Mouse (Mus musculus) hindbrain, embryonic 12.5 days (tissue): Measurements from ENCODE around the gene Gab2. TPM values are rescaled to one million over a fixed set of nuclear protein-coding genes. Genes with fewer than 3 reads are reported as not detected.
A peak's percentile ranks its signal among the peaks of the same experiment; 100 is the strongest.
"Not testable (repeated sequence)": the region's sequence is repeated elsewhere in the genome, so short reads cannot be mapped to it uniquely, and the experiment has no call there.

Experiments used
- ATAC-seq: fragments of 200-750 bp; cut with Nextera tagmentation; 2 replicates; pipeline ENCODE4 v1.8.0; 2017; ENCODE audit warnings: moderate TSS enrichment; ENCODE audit not compliant: low FRiP score
- H3K27ac ChIP-seq: fragments of 300-500 bp; sonication (generic); 2 replicates; pipeline ENCODE4 v1.5.1; 2016; ENCODE audit warnings: mild to moderate bottlenecking
- H3K27me3 ChIP-seq: fragments of 300-500 bp; sonication (generic); 2 replicates; pipeline ENCODE4 v1.6.1; 2016; ENCODE audit warnings: mild to moderate bottlenecking
- H3K36me3 ChIP-seq: fragments of 300-500 bp; sonication (generic); 2 replicates; pipeline ENCODE4 v1.6.1; 2016; ENCODE audit warnings: mild to moderate bottlenecking
- H3K4me1 ChIP-seq: fragments of 300-500 bp; sonication (generic); 2 replicates; pipeline ENCODE4 v1.6.1; 2016
- H3K4me2 ChIP-seq: fragments of 300-500 bp; sonication (generic); replicated peaks from 2 replicates; pipeline ENCODE4 v1.6.1; 2016; ENCODE audit warnings: mild to moderate bottlenecking
- H3K4me3 ChIP-seq: fragments of 300-500 bp; sonication (generic); 2 replicates; pipeline ENCODE4 v1.5.1; 2016; ENCODE audit warnings: mild to moderate bottlenecking
- H3K9ac ChIP-seq: fragments of 300-500 bp; sonication (generic); 2 replicates; pipeline ENCODE4 v1.6.1; 2016; ENCODE audit warnings: mild to moderate bottlenecking, moderate library complexity
- H3K9me3 ChIP-seq: fragments of 300-500 bp; sonication (generic); replicated peaks from 2 replicates; pipeline ENCODE4 v1.6.1; 2016; ENCODE audit warnings: mild to moderate bottlenecking
- WGBS: fragments of 180-500 bp; shearing (Covaris S2); methylation state at CpG from one replicate; pipeline ENCODE4 v1.1.7; 2016; 5-methylcytosine and 5-hydroxymethylcytosine counted together
- polyA plus RNA-seq: library from polyadenylated mRNA; unstranded; fragments of >200 nt; fragmentation: Nextera tagmentation; extraction: Ambion mirVana; gene quantifications from 2 replicates; pipeline ENCODE4 v1.2.1, GENCODE M21; 2016

Gab2 gene
- polyA plus RNA-seq, 1 experiment from 2014 or later = 16.1 TPM

DNA sequence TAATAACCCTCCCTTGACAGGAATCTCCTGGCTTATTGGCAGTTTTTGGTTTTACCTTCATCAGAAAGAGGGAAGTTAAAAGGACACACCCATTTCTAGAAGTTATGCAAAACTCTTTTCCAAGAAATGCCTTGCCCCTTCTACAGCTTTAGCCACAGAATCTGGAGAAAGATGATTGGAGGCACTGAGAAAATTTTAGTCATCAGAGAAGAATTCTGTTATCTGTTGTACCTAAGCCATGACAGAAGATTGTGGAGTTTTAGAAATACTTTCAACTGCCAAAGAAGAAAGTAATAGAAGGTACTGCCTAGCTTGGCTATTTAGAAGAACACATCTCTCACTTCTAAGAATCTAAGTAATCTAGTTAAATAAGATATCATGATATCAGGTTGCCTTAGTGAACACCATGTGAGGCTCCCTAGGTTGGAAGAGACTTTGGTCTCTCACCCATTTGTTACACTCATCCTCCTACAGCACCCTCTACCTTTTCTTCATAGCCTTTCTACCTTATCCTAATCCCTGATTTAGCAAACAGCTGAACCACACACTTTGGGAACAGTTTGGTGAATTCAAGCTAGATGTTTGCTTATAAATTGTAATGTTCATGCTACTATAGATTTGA is 128.8 kb downstream of the Gab2 start:
- no peaks in the 10 kb centered on the region for H3K4me1 ChIP-seq
- no peak for ATAC-seq
- no peak overlapping the region for H3K4me3 ChIP-seq
- no peak overlapping the region for H3K4me2 ChIP-seq
- no peak overlapping the region for H3K9ac ChIP-seq
- H3K27me3 ChIP-seq = no peaks in the 10 kb centered on the region
- H3K27ac ChIP-seq = no peak overlapping the region
- no peaks in the 10 kb centered on the region for H3K36me3 ChIP-seq
- no peaks in the 10 kb centered on the region for H3K9me3 ChIP-seq

DNA sequence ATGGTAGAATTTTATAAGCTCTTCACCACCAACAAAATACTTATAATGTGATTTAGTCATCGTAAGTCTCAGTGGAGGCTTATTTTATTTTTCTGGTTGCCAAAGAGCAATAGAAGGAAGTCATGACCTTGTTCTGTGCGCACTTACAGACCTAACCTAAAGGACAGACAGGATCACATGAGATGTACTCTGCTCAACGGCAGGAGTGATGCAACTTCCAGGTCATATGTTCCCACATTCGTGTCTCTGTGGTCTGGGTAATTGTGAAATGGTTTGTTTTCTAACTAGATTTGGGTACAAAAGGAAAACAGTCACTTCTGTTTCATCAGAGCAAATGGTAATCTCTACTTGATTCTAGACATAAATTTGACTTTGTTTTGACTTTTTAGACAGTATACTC is 129.7 kb downstream of the Gab2 start:
- no peaks in the 10 kb centered on the region for H3K27me3 ChIP-seq
- 90% methylated on average over 4 of the region's 4 CpGs for WGBS
- no peak overlapping the region for H3K27ac ChIP-seq
- ATAC-seq = no peak
- no peaks in the 10 kb centered on the region for H3K4me1 ChIP-seq
- no peak overlapping the region for H3K4me3 ChIP-seq
- no peak overlapping the region for H3K4me2 ChIP-seq
- no peaks in the 10 kb centered on the region for H3K9me3 ChIP-seq
- no peak overlapping the region for H3K9ac ChIP-seq
- no peaks in the 10 kb centered on the region for H3K36me3 ChIP-seq

DNA sequence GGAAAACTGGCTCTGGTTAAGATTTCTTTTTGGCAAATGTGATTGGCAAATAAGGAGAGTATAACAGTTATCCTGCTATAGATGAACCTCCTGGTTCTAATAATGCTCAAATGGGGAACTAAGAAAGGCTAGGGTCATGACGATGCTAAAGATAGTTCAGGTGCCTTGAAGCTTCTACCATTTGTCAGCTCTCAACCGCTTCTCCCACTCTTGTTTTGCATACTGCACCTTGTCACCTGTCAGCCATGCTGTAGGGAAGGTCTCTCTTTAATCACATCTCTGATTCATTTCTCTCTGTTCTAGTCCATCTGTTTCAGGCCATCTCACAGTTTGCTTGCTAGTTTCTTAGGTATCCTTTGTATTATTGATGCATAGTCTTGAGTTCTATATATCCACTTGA is 142.4 kb downstream of the Gab2 start:
- no peaks in the 10 kb centered on the region for H3K9me3 ChIP-seq
- no peaks in the 10 kb centered on the region for H3K4me1 ChIP-seq
- H3K4me2 ChIP-seq = no peak overlapping the region
- no peak overlapping the region for H3K27ac ChIP-seq
- no peaks in the 10 kb centered on the region for H3K36me3 ChIP-seq
- WGBS = 87% methylated on average over 2 of the region's 2 CpGs
- ATAC-seq = no peak
- no peak overlapping the region for H3K4me3 ChIP-seq
- no peaks in the 10 kb centered on the region for H3K27me3 ChIP-seq
- H3K9ac ChIP-seq = no peak overlapping the region

DNA sequence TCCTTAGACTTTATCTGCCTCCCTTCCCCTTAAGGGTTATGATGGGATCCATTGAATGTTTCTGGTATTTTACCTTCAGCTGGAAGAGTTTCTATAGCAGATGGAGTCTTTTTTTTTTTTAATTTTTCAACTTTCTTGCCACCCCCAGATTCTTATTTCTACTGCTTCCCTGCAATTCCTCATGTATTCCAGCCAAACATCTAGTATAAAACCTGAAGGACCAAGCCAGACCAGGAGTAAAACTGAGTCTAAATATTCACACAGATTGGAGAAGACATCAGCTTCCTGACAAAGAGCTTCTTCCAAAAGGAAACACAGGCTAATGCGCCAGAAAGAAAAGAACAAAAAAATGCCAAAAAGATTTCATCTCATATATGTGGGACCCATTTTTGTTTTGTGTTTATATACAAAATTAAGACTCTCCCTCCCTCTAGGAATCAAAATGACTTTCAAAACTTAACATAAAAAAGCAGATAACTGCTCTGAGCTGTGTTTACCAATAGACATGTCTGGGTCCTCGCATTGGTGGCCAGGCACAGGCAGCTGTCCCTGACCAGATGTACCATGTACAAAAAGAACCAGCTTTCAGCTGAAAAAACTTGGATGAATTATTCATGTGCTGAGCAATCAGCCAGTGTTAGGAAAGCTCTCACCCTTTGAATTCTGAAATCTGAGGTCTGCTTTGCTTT is 164.0 kb downstream of the Gab2 start:
- peak; percentile 61; the same call in 1 of the 2 replicates for ATAC-seq

DNA sequence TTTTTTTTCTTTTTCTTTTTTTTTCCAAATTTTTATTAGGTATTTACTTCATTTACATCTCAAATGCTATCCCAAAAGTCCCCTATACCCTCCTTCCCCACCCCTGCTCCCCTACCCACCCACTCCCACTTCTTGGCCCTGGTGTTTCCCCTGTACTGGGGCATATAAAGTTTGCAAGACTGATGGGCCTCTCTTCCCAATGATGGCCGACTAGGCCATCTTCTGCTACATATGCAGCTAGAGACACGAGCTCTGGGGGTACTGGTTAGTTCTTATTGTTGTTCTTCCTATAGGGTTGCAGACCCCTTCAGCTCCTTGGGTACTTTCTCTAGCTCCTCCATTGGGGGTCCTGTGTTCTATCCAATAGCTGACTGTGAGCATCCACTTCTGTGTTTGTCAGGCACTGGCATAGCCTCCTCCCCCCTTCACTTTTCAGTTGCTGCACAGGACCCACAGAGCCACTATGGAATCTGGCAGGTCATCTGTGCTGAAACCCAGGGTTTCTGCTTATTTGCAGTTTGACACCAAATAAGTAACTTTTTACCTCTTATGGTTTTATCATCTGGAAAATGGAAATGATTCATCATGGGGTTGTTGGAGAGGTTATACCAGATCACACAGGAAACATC is 164.7 kb downstream of the Gab2 start:
- H3K36me3 ChIP-seq, ATAC-seq, H3K9ac ChIP-seq, H3K4me2 ChIP-seq, H3K9me3 ChIP-seq, H3K4me1 ChIP-seq, H3K4me3 ChIP-seq, H3K27me3 ChIP-seq, H3K27ac ChIP-seq: not testable (repeated sequence)
- WGBS = 73% methylated on average over 2 of the region's 2 CpGs

More for the DNA sequence above, 164.0 kb downstream of the Gab2 start:
- no peak overlapping the region for H3K9ac ChIP-seq
- H3K27me3 ChIP-seq = no peaks in the 10 kb centered on the region
- H3K36me3 ChIP-seq = no peaks in the 10 kb centered on the region
- no peak overlapping the region for H3K4me3 ChIP-seq
- H3K9me3 ChIP-seq = no peaks in the 10 kb centered on the region
- no peak overlapping the region for H3K4me2 ChIP-seq
- no peak overlapping the region for H3K27ac ChIP-seq
- no peaks in the 10 kb centered on the region for H3K4me1 ChIP-seq
- 64% methylated on average over 2 of the region's 2 CpGs for WGBS

DNA sequence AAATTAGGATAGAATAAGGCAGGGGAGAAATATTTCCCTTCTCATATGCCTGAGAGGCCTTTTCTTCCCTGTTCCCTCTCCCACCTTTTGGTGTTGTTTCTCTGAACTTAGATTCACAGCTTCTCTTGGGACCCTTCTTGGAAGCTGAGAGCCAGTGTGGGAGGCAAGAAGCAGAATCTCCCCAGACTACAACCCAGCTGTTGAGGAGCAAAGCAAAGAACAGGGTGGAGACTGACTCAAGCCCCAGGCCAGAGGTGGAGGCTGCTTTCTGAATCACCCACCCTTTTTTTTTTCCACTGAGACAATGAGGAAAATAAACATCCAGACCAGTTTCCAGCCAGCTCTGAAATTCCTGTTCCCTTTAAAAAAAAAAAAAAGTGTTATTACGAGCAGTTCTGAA is 166.3 kb downstream of the Gab2 start:
- Histone ChIP-seq H3K4me2 (no peak overlapping the region), H3K9me3 (no peaks in the 10 kb centered on the region), H3K36me3 (no peaks in the 10 kb centered on the region), H3K9ac (no peak overlapping the region), H3K27me3 (no peaks in the 10 kb centered on the region), H3K4me3 (no peak overlapping the region), H3K27ac (no peak overlapping the region), H3K4me1 (no peaks in the 10 kb centered on the region)
- 72% methylated on average over 1 of the region's 1 CpGs for WGBS
- no peak for ATAC-seq

DNA sequence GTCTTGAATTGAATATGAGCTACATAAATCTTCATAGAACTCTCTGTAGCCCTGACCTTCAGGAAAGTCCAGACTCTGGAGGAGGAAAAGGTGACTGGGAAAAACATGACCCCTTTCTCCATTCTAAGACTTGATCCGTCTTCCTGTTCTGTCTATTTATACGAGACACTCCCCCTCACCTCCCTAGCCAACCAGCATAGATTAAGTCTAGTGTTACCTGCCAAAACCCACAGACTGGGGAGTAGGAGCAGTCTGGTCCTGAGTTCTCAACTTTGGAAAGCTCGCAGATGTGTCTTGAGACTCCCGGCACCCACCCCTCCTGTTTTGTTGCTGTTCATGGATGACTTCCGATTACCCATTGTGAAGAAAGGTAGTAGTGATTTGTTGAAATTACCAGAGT is 166.8 kb downstream of the Gab2 start:
- no peaks in the 10 kb centered on the region for H3K36me3 ChIP-seq
- ATAC-seq = no peak

DNA sequence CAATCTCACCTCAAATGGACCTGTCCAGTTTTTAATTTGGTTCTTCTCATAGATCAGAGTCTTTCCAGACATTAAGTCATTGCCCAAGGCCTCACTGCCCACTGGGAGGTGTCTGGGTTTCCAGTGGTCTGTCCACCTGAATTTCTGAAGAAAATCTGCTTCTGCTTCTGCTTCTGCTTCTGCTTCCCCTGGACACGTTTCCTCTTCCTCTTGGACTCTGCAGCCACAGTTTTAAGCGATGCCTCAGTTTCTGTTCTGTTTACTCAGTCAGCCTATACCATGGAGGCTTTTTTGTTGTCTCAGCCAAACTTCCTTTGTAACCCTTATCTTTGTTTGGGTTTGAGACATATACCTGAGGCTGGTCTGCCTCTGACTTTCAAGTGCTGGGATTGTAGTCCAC is 170.3 kb downstream of the Gab2 start:
- WGBS = 83% methylated on average over 2 of the region's 2 CpGs

More for the DNA sequence above, 166.8 kb downstream of the Gab2 start:
- 83% methylated on average over 5 of the region's 5 CpGs for WGBS
- Histone ChIP-seq H3K9ac (no peak overlapping the region), H3K27ac (no peak overlapping the region), H3K4me1 (no peaks in the 10 kb centered on the region), H3K4me3 (no peak overlapping the region), H3K9me3 (no peaks in the 10 kb centered on the region), H3K27me3 (no peaks in the 10 kb centered on the region), H3K4me2 (no peak overlapping the region)

DNA sequence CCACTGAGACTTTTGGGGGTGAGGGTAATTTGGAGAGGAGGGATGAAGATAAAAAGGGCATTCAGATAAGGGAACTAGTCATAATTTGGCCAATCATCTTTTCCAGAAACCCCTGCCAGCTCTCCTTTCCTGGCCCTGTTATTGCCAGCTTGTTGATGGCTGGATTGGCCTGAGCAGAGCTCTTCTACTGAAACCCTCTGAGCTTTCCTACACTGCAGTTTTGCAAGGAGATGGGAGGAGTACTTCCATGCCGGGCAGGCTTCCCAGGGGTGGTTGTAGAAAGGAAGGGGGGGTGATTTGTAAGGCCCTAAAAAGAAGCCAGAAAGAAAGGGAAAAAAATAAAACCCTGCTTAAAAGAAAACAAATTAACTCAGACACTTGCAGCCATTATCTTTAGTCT is 181.2 kb downstream of the Gab2 start:
- H3K36me3 ChIP-seq = no peaks in the 10 kb centered on the region
- no peak overlapping the region for H3K27ac ChIP-seq
- WGBS = 70% methylated on average over 1 of the region's 1 CpGs
- H3K27me3 ChIP-seq = no peaks in the 10 kb centered on the region
- no peaks in the 10 kb centered on the region for H3K4me1 ChIP-seq
- no peak overlapping the region for H3K4me3 ChIP-seq
- H3K4me2 ChIP-seq = no peak overlapping the region
- no peak overlapping the region for H3K9ac ChIP-seq
- no peaks in the 10 kb centered on the region for H3K9me3 ChIP-seq
- ATAC-seq = no peak

More for the DNA sequence above, 170.3 kb downstream of the Gab2 start:
- no peak for ATAC-seq
- Histone ChIP-seq H3K4me3 (no peak overlapping the region), H3K4me2 (no peak overlapping the region), H3K9me3 (no peaks in the 10 kb centered on the region), H3K9ac (no peak overlapping the region), H3K36me3 (no peaks in the 10 kb centered on the region), H3K27ac (no peak overlapping the region), H3K27me3 (no peaks in the 10 kb centered on the region), H3K4me1 (no peaks in the 10 kb centered on the region)

DNA sequence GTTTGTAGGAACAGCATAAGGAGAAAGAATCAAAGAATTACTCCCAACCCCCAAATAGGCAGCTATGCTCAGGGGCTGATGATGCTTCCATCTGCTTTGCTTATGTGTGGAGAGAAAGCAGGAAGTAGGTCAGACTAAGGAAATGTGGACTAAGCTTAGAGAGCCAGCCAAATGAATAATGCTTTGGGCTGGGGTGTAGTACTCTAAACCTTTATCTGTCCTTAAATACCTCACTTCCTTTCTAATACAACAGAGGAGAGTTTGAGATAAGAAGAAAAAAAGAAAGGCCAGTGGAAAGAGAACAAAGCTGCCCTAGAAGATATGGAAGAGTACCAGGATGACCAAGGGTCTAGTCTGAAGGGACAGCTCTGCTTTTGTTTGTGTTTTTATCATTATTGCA is 189.0 kb downstream of the Gab2 start:
- H3K9me3 ChIP-seq = no peaks in the 10 kb centered on the region
- ATAC-seq = no peak
- H3K4me3 ChIP-seq = no peak overlapping the region
- no peak overlapping the region for H3K4me2 ChIP-seq
- 0 out of 2 replicates have a peak, but pooled peaks cover 3% of the 10 kb centered on the region for H3K36me3 ChIP-seq
- H3K27ac ChIP-seq = no peak overlapping the region
- H3K27me3 ChIP-seq = no peaks in the 10 kb centered on the region
- no peaks in the 10 kb centered on the region for H3K4me1 ChIP-seq
- H3K9ac ChIP-seq = no peak overlapping the region

DNA sequence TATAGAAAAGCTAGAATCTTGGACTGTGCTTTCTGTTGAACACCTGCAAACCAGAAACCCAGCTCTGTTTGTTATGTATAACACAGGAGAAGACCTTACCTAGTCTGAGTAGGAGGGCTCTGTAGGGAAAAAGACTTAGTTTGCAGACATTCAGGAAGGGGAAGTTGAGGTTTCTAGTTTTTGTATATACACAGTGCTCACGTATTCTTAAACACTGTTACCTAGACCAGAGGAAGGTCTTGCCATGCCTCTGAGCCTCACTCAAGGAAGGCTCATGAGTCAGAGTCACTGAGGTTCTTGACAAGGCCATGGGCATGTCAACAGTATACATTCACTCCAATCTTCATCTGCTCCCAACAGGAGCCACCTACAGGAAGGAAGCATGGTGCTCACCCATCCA is 189.7 kb downstream of the Gab2 start:
- WGBS = 95% methylated on average over 1 of the region's 1 CpGs
- Histone ChIP-seq H3K9ac (no peak overlapping the region), H3K27ac (no peak overlapping the region), H3K36me3 (0 out of 2 replicates have a peak, but pooled peaks cover 3% of the 10 kb centered on the region), H3K4me3 (no peak overlapping the region), H3K9me3 (no peaks in the 10 kb centered on the region), H3K27me3 (no peaks in the 10 kb centered on the region), H3K4me2 (no peak overlapping the region), H3K4me1 (no peaks in the 10 kb centered on the region)
- no peak for ATAC-seq

DNA sequence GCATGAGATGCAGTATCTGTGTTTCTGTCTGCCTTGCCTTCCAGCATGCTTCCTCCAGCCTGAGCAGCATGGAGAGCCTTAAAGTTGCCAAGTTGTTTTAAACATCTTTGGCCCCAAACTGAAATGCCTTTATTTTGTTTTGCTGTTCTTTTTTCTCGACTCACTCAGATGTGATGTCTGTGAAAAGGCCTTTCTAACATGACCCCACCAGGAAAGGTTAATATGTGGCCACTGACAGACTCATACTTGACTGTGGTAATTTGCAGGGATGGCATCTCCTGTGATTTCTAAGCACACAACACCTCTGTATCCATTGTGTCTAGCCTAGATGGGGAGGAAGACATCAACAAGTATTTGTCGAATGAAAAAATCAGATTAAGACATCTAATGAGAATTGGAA is 215.6 kb downstream of the Gab2 start:
- Histone ChIP-seq H3K27me3 (no peaks in the 10 kb centered on the region), H3K9me3 (no peaks in the 10 kb centered on the region), H3K4me1 (no peaks in the 10 kb centered on the region), H3K4me2 (no peak overlapping the region), H3K36me3 (no peaks in the 10 kb centered on the region), H3K27ac (no peak overlapping the region), H3K4me3 (no peak overlapping the region), H3K9ac (no peak overlapping the region)
- ATAC-seq = no peak
- 53% methylated on average over 2 of the region's 2 CpGs for WGBS

DNA sequence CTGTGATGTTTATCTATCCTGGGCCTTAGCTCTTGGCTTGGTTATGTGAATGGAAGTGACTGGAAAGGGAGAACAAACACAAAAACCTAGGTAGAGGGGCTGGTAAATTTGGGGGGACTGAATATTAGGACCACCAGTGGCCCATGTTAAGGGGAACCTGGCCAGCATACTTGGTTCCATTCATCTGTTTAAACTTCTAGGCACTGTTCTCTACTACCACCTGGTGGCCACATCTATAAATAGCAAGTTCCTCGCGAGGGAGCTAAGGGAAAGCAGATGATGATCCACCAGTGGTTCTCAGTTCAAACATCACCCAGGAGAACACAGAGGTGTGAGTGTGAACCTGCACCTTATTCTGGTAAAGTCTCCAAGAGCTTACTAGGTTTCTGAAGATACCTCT is 216.1 kb downstream of the Gab2 start:
- Histone ChIP-seq H3K4me3 (no peak overlapping the region), H3K27ac (no peak overlapping the region), H3K9ac (no peak overlapping the region), H3K36me3 (no peaks in the 10 kb centered on the region), H3K4me1 (no peaks in the 10 kb centered on the region), H3K4me2 (no peak overlapping the region), H3K9me3 (no peaks in the 10 kb centered on the region), H3K27me3 (no peaks in the 10 kb centered on the region)
- WGBS = 0% methylated on average over 2 of the region's 2 CpGs
- ATAC-seq = 0 out of 2 replicates have a peak, but pooled peaks have one; percentile 22
